Mouse (Mus musculus) intestine, postnatal 0 days (tissue): ENCODE results near the gene Ccdc28a. TPM values are rescaled to one million over a fixed set of nuclear protein-coding genes. Genes with fewer than 3 reads are reported as not detected.

Experiments used
- ATAC-seq: fragments of 200-750 bp; cut with Nextera tagmentation; 2 replicates; pipeline ENCODE4 v1.8.0; 2017; ENCODE audit warnings: mild to moderate bottlenecking, moderate TSS enrichment, moderate library complexity
- H3K27ac ChIP-seq: fragments of 300-500 bp; sonication (generic); 2 replicates; pipeline ENCODE4 v1.5.1; 2014; ENCODE audit warnings: mild to moderate bottlenecking, low read depth, low read length, moderate library complexity
- H3K27me3 ChIP-seq: fragments of 300-500 bp; sonication (generic); replicated peaks from 2 replicates; pipeline ENCODE4 v1.6.1; 2014; ENCODE audit warnings: low read length, mixed read lengths; ENCODE audit not compliant: control insufficient read depth, insufficient read depth
- H3K36me3 ChIP-seq: fragments of 300-500 bp; sonication (generic); 2 replicates; pipeline ENCODE4 v1.6.1; 2014; ENCODE audit warnings: mild to moderate bottlenecking, moderate library complexity; ENCODE audit not compliant: control insufficient read depth, insufficient read depth
- H3K4me1 ChIP-seq: fragments of 300-500 bp; sonication (generic); replicated peaks from 2 replicates; pipeline ENCODE4 v1.6.1; 2014; ENCODE audit warnings: antibody characterized with exemption, low read length, mixed read lengths; ENCODE audit not compliant: control insufficient read depth, insufficient read depth
- H3K4me2 ChIP-seq: fragments of 300-500 bp; sonication (generic); replicated peaks from 2 replicates; pipeline ENCODE4 v1.6.1; 2014; ENCODE audit warnings: low read depth, mild to moderate bottlenecking, moderate library complexity
- H3K4me3 ChIP-seq: fragments of 300-500 bp; sonication (generic); 2 replicates; pipeline ENCODE4 v1.5.1; 2014; ENCODE audit warnings: low read depth, low read length
- H3K9ac ChIP-seq: fragments of 300-500 bp; sonication (generic); 2 replicates; pipeline ENCODE4 v1.6.1; 2014; ENCODE audit warnings: mild to moderate bottlenecking, low read depth, low read length
- H3K9me3 ChIP-seq: fragments of 300-500 bp; sonication (generic); 2 replicates; pipeline ENCODE4 v1.6.1; 2016; ENCODE audit warnings: mixed run types; ENCODE audit not compliant: control insufficient read depth
- CTCF ChIP-seq: sonication (generic); IDR thresholded peaks from 2 replicates; pipeline ENCODE4 v1.5.1; 2016; ENCODE audit warnings: low read depth, mild to moderate bottlenecking, control low read depth, antibody characterized with exemption, moderate library complexity
- WGBS: fragments of 180-500 bp; shearing (Covaris S2); extraction: QIAGEN DNeasy Blood & Tissue Kit; methylation state at CpG from one replicate; pipeline ENCODE4 v1.1.7; 2014; 5-methylcytosine and 5-hydroxymethylcytosine counted together
- polyA plus RNA-seq: library from polyadenylated mRNA; unstranded; fragments of >200 nt; fragmentation: Nextera tagmentation; extraction: Ambion mirVana; gene quantifications from 2 replicates; pipeline ENCODE4 v1.2.1, GENCODE M21; 2015

Ccdc28a gene
- polyA plus RNA-seq, 1 experiment from 2014 or later: 36.6 TPM

DNA sequence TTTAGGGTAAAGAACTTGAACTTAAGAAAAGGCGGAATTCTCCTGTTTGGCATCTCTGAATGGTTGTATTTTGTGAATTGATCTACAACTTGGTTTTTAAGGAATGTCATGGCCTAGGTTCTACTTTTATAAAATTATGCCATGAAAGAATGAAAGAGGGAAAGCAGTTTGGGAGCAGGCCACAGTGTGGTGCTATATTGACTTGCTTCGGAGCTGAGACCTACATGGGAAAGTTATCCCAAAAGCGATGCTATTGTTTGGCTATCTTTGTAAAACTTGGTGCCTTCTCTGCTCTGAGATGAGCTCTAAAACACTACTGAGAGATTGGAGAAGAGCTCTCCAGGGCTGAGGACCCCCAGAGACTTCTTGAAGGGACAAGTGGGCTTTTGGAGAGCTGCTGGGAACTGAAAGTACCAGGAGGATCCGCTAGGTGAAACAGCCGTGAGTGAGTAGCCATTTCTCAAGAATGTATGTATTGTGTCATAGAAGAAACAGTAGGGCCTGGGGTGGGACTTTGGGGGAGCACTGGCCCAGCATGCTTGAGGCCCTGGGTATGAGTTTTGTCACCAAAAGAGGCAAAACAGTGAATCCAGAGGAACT is 1.6 kb upstream of the Ccdc28a start:
- Histone ChIP-seq H3K4me3 (no peak overlapping the region), H3K9ac (no peak overlapping the region), H3K36me3 (no peaks in the 10 kb centered on the region), H3K27ac (no peak overlapping the region), H3K4me2 (no peak overlapping the region), H3K9me3 (no peaks in the 10 kb centered on the region), H3K27me3 (no peaks in the 10 kb centered on the region), H3K4me1 (0 out of 2 replicates have a peak, but pooled peaks cover 5% of the 10 kb centered on the region)
- no peak for ATAC-seq
- peak; percentile 47; the same call in 1 of the 2 replicates for TF ChIP-seq CTCF
- 77% methylated on average over 5 of the region's 5 CpGs for WGBS

GRCm38 (mm10) chr10:18235402-18235747 is 577 bp upstream of the Ccdc28a start:
- no peaks in the 10 kb centered on the region for H3K36me3 ChIP-seq
- H3K4me2 ChIP-seq: peak overlapping the region; percentile 60
- ATAC-seq: no peak
- WGBS: 13% methylated on average over 14 of the region's 14 CpGs
- no peak overlapping the region for H3K27ac ChIP-seq
- no peak for TF ChIP-seq CTCF
- no peaks in the 10 kb centered on the region for H3K9me3 ChIP-seq
- H3K9ac ChIP-seq: no peak overlapping the region
- H3K4me1 ChIP-seq: 0 out of 2 replicates have a peak, but pooled peaks cover 5% of the 10 kb centered on the region
- H3K27me3 ChIP-seq: no peaks in the 10 kb centered on the region
- H3K4me3 ChIP-seq: peak overlapping the region; percentile 84

- Histone ChIP-seq H3K27me3 (no peaks in the 10 kb centered on the region), H3K4me1 (0 out of 2 replicates have a peak, but pooled peaks cover 5% of the 10 kb centered on the region), H3K4me2 (peak overlapping the region; percentile 60), H3K9ac (no peak overlapping the region), H3K27ac (no peak overlapping the region; the same call in 1 of the 2 replicates), H3K36me3 (no peaks in the 10 kb centered on the region), H3K4me3 (peak overlapping the region; percentile 84), H3K9me3 (no peaks in the 10 kb centered on the region)
- no peak for ATAC-seq
- TF ChIP-seq CTCF: peak; percentile 52
- 46% methylated on average over 3 of the region's 3 CpGs for WGBS
These were observed 907 bp downstream of the Ccdc28a start for GRCm38 (mm10) chr10:18233891-18234290.

GRCm38 (mm10) chr10:18224386-18224785 is 10.4 kb downstream of the Ccdc28a start:
- no peak for ATAC-seq
- WGBS: 87% methylated on average over 3 of the region's 3 CpGs

GRCm38 (mm10) chr10:18219351-18219750 is 15.4 kb downstream of the Ccdc28a start:
- H3K27ac ChIP-seq: no peak overlapping the region
- H3K27me3 ChIP-seq: no peaks in the 10 kb centered on the region
- no peak overlapping the region for H3K4me3 ChIP-seq
- no peak overlapping the region for H3K4me2 ChIP-seq
- no peak for TF ChIP-seq CTCF
- no peak overlapping the region for H3K9ac ChIP-seq
- peaks cover 10% of the 10 kb centered on the region for H3K36me3 ChIP-seq
- ATAC-seq: no peak
- H3K9me3 ChIP-seq: no peaks in the 10 kb centered on the region
- 76% methylated on average over 10 of the region's 10 CpGs for WGBS
- H3K4me1 ChIP-seq: no peaks in the 10 kb centered on the region

More at GRCm38 (mm10) chr10:18224386-18224785, 10.4 kb downstream of the Ccdc28a start:
- Histone ChIP-seq H3K4me1 (no peaks in the 10 kb centered on the region), H3K27me3 (no peaks in the 10 kb centered on the region), H3K36me3 (peaks cover under 1% of the 10 kb centered on the region; the same call in 1 of the 2 replicates), H3K4me3 (no peak overlapping the region), H3K9ac (no peak overlapping the region), H3K27ac (no peak overlapping the region), H3K9me3 (no peaks in the 10 kb centered on the region), H3K4me2 (no peak overlapping the region)
- TF ChIP-seq CTCF: no peak

DNA sequence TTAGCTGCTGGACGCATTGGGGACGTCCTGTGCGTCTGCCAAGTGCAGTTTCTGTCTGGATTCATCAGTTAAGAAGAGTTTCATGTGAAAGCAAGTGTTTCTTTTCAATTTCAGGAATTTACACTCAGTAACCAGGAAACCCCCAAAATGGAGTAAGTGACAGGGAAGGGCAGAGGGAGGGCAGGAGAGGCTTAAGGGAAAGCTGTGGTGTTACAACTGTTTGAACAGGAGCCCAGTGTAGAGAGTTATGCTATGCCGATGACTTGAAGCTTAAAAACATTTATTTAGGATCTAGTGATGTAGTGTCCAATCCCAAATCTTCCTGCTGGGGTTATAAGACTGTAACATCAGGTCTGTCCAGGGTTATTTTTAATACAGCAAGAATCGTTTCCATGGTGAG is 20.7 kb downstream of the Ccdc28a start:
- Histone ChIP-seq H3K9ac (no peak overlapping the region), H3K27me3 (no peaks in the 10 kb centered on the region), H3K36me3 (peaks cover 10% of the 10 kb centered on the region), H3K4me3 (no peak overlapping the region), H3K27ac (no peak overlapping the region), H3K4me2 (no peak overlapping the region), H3K4me1 (no peaks in the 10 kb centered on the region; the same call in 1 of the 2 replicates), H3K9me3 (no peaks in the 10 kb centered on the region)
- no peak for TF ChIP-seq CTCF
- no peak for ATAC-seq
- 67% methylated on average over 5 of the region's 5 CpGs for WGBS
